Mouse (Mus musculus) E14TG2a.4 (cell line): ENCODE measurements around the gene Slc12a4.
A peak's percentile ranks its signal among the peaks of the same experiment; 100 is the strongest.

ENCODE experiments used
- H3K27me3 ChIP-seq: 2 replicates; pipeline ENCODE4 v1.6.1; 2014; ENCODE audit warnings: low read length, control low read depth; ENCODE audit not compliant: insufficient read depth
- H3K36me3 ChIP-seq: 2 replicates; pipeline ENCODE4 v1.6.1; 2014; ENCODE audit warnings: low read length, control low read depth; ENCODE audit not compliant: insufficient read depth
- H3K4me1 ChIP-seq: replicated peaks from 2 replicates; pipeline ENCODE4 v1.6.1; 2014; ENCODE audit warnings: low read depth, low read length, control low read depth
- H3K4me3 ChIP-seq: replicated peaks from 2 replicates; pipeline ENCODE4 v1.5.1; 2014; ENCODE audit warnings: mild to moderate bottlenecking, low read length
- H3K9me3 ChIP-seq: 2 replicates; pipeline ENCODE4 v1.6.1; 2014; ENCODE audit warnings: low read length, control low read depth
- CTCF ChIP-seq: conservative IDR thresholded peaks from 2 replicates; pipeline ENCODE4 v1.5.1; 2014; ENCODE audit warnings: low read length
- NANOG ChIP-seq: IDR thresholded peaks from 2 replicates; pipeline ENCODE4 v1.6.1; 2014; ENCODE audit warnings: borderline replicate concordance, low read length, mixed read lengths
- POU5F1 ChIP-seq: IDR thresholded peaks from 2 replicates; pipeline ENCODE4 v1.6.1; 2014; ENCODE audit warnings: low read length, borderline replicate concordance

Gene Slc12a4

GRCm38 (mm10) chr8:105981146-105981545 is 15.2 kb upstream of the Slc12a4 start:
- Histone ChIP-seq H3K9me3 (peaks cover 32% of the 10 kb centered on the region), H3K4me3 (no peak overlapping the region), H3K36me3 (no peaks in the 10 kb centered on the region), H3K27me3 (peaks cover 4% of the 10 kb centered on the region), H3K4me1 (peaks cover 19% of the 10 kb centered on the region)
- no peak for TF ChIP-seq POU5F1
- TF ChIP-seq NANOG = no peak
- no peak for TF ChIP-seq CTCF

- Histone ChIP-seq H3K36me3 (0 out of 2 replicates have a peak, but pooled peaks cover 2% of the 10 kb centered on the region), H3K4me3 (0 out of 2 replicates have a peak within 1 kb of the TSS, but pooled peaks have one; percentile 3), H3K9me3 (peaks cover 32% of the 10 kb centered on the region), H3K4me1 (peaks cover 22% of the 10 kb centered on the region), H3K27me3 (no peaks in the 10 kb centered on the region)
- no peak for TF ChIP-seq POU5F1
- TF ChIP-seq CTCF = peak; percentile 16; the same call in 1 of the 2 replicates
- no peak for TF ChIP-seq NANOG
These were observed 13.4 kb upstream of the Slc12a4 start, which contains the start of gene Dpep3 for GRCm38 (mm10) chr8:105979325-105979724. TSS of gene Dpep3 (minus strand) at chr8:105979429.

GRCm38 (mm10) chr8:105975363-105975762 is 9.5 kb upstream of the Slc12a4 start:
- 0 out of 2 replicates have a peak, but pooled peaks cover 2% of the 10 kb centered on the region for H3K36me3 ChIP-seq
- H3K4me1 ChIP-seq = peaks cover 56% of the 10 kb centered on the region
- no peak overlapping the region for H3K4me3 ChIP-seq
- TF ChIP-seq NANOG (no peak), CTCF (peak; percentile 29)
- H3K27me3 ChIP-seq = no peaks in the 10 kb centered on the region
- peaks cover 25% of the 10 kb centered on the region for H3K9me3 ChIP-seq

GRCm38 (mm10) chr8:105971019-105971720 is 5.3 kb upstream of the Slc12a4 start:
- H3K27me3 ChIP-seq = 0 out of 2 replicates have a peak, but pooled peaks cover 2% of the 10 kb centered on the region
- TF ChIP-seq NANOG (no peak), POU5F1 (no peak), CTCF (no peak)
- peaks cover 84% of the 10 kb centered on the region for H3K4me1 ChIP-seq
- no peaks in the 10 kb centered on the region for H3K9me3 ChIP-seq
- no peak overlapping the region for H3K4me3 ChIP-seq
- 0 out of 2 replicates have a peak, but pooled peaks cover 2% of the 10 kb centered on the region for H3K36me3 ChIP-seq

- Histone ChIP-seq H3K36me3 (no peaks in the 10 kb centered on the region), H3K4me1 (peaks cover 82% of the 10 kb centered on the region), H3K9me3 (no peaks in the 10 kb centered on the region), H3K4me3 (no peak overlapping the region), H3K27me3 (peaks cover 6% of the 10 kb centered on the region; the same call in 1 of the 2 replicates)
- TF ChIP-seq NANOG (no peak), CTCF (no peak), POU5F1 (no peak)
These were observed 3.5 kb upstream of the Slc12a4 start for GRCm38 (mm10) chr8:105969367-105969766.

GRCm38 (mm10) chr8:105966692-105967311 is 905 bp upstream of the Slc12a4 start:
- TF ChIP-seq CTCF (no peak), NANOG (peak; percentile 69; the same call in 1 of the 2 replicates)

GRCm38 (mm10) chr8:105965266-105965904 is 512 bp downstream of the Slc12a4 start:
- no peak for TF ChIP-seq NANOG
- TF ChIP-seq POU5F1 = no peak
- TF ChIP-seq CTCF = no peak
- no peaks in the 10 kb centered on the region for H3K9me3 ChIP-seq
- H3K4me3 ChIP-seq = peak overlapping the region; percentile 94
- H3K36me3 ChIP-seq = peaks cover 9% of the 10 kb centered on the region
- peaks cover 87% of the 10 kb centered on the region for H3K4me1 ChIP-seq
- H3K27me3 ChIP-seq = peaks cover 6% of the 10 kb centered on the region; the same call in 1 of the 2 replicates

More at GRCm38 (mm10) chr8:105966692-105967311, 905 bp upstream of the Slc12a4 start:
- Histone ChIP-seq H3K9me3 (no peaks in the 10 kb centered on the region), H3K4me1 (peaks cover 84% of the 10 kb centered on the region), H3K36me3 (peaks cover 7% of the 10 kb centered on the region; the same call in 1 of the 2 replicates), H3K4me3 (peak overlapping the region; percentile 94), H3K27me3 (peaks cover 6% of the 10 kb centered on the region; the same call in 1 of the 2 replicates)
